Mouse (Mus musculus): ENCODE data around the gene Ccdc141. TPM values are rescaled to one million over a fixed set of nuclear protein-coding genes. Genes with fewer than 3 reads are reported as not detected.

Gene Ccdc141
- polyA plus RNA-seq, 1 experiment from 2014 or later: 18.4 TPM

DNA sequence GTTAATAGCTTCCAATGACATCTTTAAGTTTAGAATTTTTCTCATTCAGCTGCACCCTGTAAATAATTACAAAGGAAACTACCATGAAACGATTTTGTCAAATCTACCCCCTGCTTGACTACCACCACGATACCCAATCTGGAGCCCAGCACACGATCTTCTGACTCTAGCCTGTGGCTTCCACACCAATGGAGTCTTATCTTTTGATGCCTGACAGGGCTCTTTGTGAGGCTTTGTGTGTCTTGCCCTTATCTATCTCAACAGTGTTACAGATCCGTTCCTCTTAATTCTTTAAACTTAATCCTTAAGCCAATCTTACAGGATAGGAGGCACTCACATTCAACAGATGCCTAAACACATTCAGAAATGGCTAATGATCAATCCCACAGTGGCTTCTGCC lies 16.4 kb downstream of the Ccdc141 start:
- Histone ChIP-seq H3K36me3 (no peaks in the 10 kb centered on the region), H3K9ac (no peak overlapping the region), H3K4me2 (replicated peaks) (no peak overlapping the region), H3K4me1 (no peaks in the 10 kb centered on the region), H3K27ac (no peak overlapping the region), H3K9me3 (0 out of 2 replicates have a peak, but pooled peaks cover 3% of the 10 kb centered on the region), H3K27me3 (no peaks in the 10 kb centered on the region), H3K4me3 (no peak overlapping the region)
- no peak for ATAC-seq (ENCODE audit: low FRiP score, low read depth)
- WGBS: 73% methylated on average over 4 of the region's 4 CpGs

DNA sequence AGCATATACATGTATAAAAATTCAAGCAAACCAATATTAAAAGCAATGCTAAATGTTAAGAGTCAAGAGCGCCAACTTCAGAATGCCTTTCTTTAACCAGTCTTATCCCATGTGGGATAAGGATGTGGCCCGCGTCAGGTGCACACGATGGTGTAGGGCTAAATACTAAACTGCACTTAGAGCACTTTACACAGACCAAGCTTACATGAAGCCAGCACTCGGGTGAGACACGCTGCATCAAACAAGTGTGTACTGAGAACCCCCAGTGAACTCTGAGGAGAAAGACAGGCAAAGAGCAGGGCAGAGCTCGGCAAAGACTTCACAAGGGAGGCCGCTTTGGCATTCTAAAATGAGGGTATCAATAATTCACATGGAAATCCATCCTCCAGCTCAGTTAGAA lies 19.2 kb downstream of the Ccdc141 start:
- ATAC-seq (ENCODE audit: low FRiP score, low read depth): no peak
- no peaks in the 10 kb centered on the region for H3K36me3 ChIP-seq
- WGBS: 90% methylated on average over 8 of the region's 8 CpGs
- no peaks in the 10 kb centered on the region for H3K27me3 ChIP-seq
- H3K4me2 ChIP-seq (replicated peaks): no peak overlapping the region
- 0 out of 2 replicates have a peak, but pooled peaks cover under 1% of the 10 kb centered on the region for H3K9me3 ChIP-seq
- no peak overlapping the region for H3K9ac ChIP-seq
- no peaks in the 10 kb centered on the region for H3K4me1 ChIP-seq
- H3K27ac ChIP-seq: no peak overlapping the region
- no peak overlapping the region for H3K4me3 ChIP-seq

DNA sequence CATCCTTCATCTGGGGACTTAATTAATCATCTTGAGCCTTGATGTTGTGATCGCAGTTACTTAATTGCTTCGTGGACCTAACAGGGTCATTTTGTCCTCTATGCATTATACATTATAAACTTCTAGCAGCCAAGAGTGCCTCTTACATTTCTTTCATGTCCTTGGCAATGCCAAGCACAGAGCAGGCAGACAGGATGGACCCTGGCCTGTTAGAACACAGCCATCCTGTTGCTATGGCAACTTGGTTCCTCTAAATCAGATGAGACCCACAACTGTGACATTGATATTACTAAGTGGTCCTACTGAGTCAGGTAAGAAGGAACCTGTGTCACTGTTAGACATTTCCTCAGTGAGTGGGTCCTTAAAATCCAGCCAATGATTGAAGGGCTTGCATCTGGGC lies 20.9 kb downstream of the Ccdc141 start:
- ATAC-seq (ENCODE audit: low FRiP score, low read depth): no peak
- no peak overlapping the region for H3K9ac ChIP-seq
- H3K4me1 ChIP-seq: no peaks in the 10 kb centered on the region
- H3K4me3 ChIP-seq: no peak overlapping the region
- no peak overlapping the region for H3K4me2 ChIP-seq (replicated peaks)
- no peaks in the 10 kb centered on the region for H3K9me3 ChIP-seq
- H3K27me3 ChIP-seq: no peaks in the 10 kb centered on the region
- WGBS: 52% methylated on average over 2 of the region's 2 CpGs
- H3K27ac ChIP-seq: no peak overlapping the region
- H3K36me3 ChIP-seq: no peaks in the 10 kb centered on the region

DNA sequence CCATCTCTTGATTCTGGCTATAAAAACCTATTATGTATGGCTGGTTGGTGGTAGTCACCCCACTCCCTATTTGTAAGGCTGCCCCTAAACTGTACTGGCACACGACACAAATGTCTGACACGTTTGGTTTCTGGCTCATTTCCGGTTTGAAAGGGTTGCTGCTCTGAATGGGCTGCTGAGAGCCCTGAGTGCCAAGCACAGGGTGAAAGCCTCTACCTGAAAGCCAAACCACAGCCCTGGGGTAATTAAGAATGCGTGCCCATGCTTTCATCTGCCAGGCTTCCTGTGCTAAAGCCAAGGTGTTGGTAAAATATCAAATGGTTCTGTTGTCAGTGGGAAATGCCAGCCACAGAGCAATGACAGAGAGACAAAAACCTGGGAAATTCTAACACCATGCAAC lies 22.2 kb downstream of the Ccdc141 start:
- WGBS: 50% methylated on average over 4 of the region's 4 CpGs
- ATAC-seq (ENCODE audit: low FRiP score, low read depth): no peak

DNA sequence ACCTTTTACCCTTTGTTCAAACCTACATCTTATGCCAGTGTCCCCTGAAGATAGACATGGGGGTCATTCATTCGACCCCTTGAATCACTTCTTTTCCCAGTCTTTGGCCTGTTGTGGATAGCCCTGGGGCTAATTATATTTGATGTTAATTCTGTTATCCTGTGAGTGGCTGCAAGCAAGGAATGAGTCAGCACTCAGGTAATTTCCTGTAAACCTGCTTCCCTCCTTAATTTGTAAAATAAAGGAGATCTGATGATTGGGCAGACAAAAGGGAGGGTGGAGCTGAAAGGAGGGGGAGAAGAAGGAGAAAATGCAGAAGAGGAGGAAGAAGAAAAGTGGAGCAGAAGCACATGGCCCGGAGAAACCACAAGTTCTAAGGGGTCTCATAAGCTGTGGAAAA lies 23.5 kb downstream of the Ccdc141 start:
- Histone ChIP-seq H3K4me1 (0 out of 2 replicates have a peak, but pooled peaks cover 7% of the 10 kb centered on the region), H3K9ac (no peak overlapping the region), H3K27ac (no peak overlapping the region), H3K4me3 (no peak overlapping the region), H3K4me2 (replicated peaks) (no peak overlapping the region), H3K9me3 (no peaks in the 10 kb centered on the region), H3K27me3 (no peaks in the 10 kb centered on the region), H3K36me3 (no peaks in the 10 kb centered on the region)
- no peak for ATAC-seq (ENCODE audit: low FRiP score, low read depth)
- 79% methylated on average over 2 of the region's 2 CpGs for WGBS

More for the DNA sequence above, 22.2 kb downstream of the Ccdc141 start:
- Histone ChIP-seq H3K4me2 (replicated peaks) (no peak overlapping the region), H3K9me3 (no peaks in the 10 kb centered on the region), H3K4me3 (no peak overlapping the region), H3K27me3 (no peaks in the 10 kb centered on the region), H3K36me3 (no peaks in the 10 kb centered on the region), H3K4me1 (0 out of 2 replicates have a peak, but pooled peaks cover 7% of the 10 kb centered on the region), H3K27ac (no peak overlapping the region), H3K9ac (no peak overlapping the region)

DNA sequence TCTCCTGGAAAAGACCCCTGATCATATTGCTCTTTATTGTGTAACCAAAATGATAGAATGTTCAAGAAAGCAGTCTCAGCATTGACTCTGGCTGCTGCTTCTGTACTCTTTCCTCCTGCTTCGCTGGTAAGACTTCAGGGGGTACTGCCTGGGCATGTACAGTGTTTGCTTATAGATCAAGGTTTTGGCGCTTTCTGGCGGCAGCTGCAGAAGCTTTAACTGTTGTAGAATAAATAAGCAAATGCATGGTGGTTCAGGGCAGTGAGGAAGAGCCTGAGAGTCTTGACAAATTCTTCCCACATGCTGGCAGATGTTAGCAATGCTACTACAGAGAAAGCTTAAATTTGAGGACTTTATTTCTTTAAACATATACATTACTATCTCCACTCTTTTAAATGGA lies 24.1 kb downstream of the Ccdc141 start:
- no peaks in the 10 kb centered on the region for H3K9me3 ChIP-seq
- no peaks in the 10 kb centered on the region for H3K36me3 ChIP-seq
- no peak overlapping the region for H3K4me2 ChIP-seq (replicated peaks)
- ATAC-seq (ENCODE audit: low FRiP score, low read depth): no peak
- 0 out of 2 replicates have a peak, but pooled peaks cover 7% of the 10 kb centered on the region for H3K4me1 ChIP-seq
- H3K27me3 ChIP-seq: no peaks in the 10 kb centered on the region
- no peak overlapping the region for H3K9ac ChIP-seq
- H3K4me3 ChIP-seq: no peak overlapping the region
- no peak overlapping the region for H3K27ac ChIP-seq
- WGBS: 70% methylated on average over 3 of the region's 3 CpGs

DNA sequence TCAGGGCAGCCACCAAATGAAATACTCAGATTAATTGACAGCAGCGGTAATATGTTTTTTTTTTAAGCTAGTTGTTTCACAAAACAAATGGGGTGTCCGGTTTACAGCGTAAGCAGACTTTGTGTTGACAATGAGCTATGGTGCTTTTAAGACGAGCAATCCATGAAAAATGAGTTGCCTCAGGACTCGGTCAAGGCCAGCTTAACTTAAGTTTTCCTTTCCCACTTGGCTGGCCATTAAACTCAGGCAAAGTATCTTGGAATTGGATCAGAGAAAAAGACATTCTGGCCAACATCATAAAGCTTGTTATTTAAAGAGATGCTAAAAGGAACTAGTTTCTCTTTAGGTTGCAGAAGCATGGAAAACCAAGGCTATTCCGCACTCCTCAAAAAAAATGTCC lies 26.9 kb downstream of the Ccdc141 start:
- no peak for ATAC-seq (ENCODE audit: low FRiP score, low read depth)
- Histone ChIP-seq H3K36me3 (no peaks in the 10 kb centered on the region), H3K9ac (no peak overlapping the region), H3K4me3 (no peak overlapping the region), H3K4me1 (0 out of 2 replicates have a peak, but pooled peaks cover 7% of the 10 kb centered on the region), H3K27ac (no peak overlapping the region), H3K27me3 (no peaks in the 10 kb centered on the region), H3K9me3 (no peaks in the 10 kb centered on the region), H3K4me2 (replicated peaks) (no peak overlapping the region)
- WGBS: 60% methylated on average over 6 of the region's 6 CpGs

DNA sequence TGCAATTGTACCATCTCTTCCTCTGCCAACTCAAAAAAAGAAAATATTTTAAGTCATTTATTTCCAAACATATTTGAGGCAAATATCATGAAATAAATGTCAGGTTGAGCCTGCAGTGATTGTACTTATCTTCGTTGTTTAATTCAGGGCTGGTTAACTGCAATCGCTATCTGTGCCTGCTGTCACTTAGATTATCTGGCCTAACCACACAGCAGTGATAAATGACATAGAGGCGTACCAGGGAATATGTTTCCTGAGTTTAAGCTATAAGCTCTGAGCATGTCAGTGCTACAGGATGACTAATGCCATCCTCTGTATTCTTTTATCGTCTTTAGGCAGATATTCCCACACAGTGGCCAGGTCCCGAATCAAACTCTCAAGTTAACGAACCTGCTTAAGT lies 31.6 kb downstream of the Ccdc141 start:
- no peak for ATAC-seq (ENCODE audit: low FRiP score, low read depth)
- Histone ChIP-seq H3K4me3 (no peak overlapping the region), H3K36me3 (no peaks in the 10 kb centered on the region), H3K4me1 (0 out of 2 replicates have a peak, but pooled peaks cover 6% of the 10 kb centered on the region), H3K9me3 (no peaks in the 10 kb centered on the region), H3K4me2 (replicated peaks) (no peak overlapping the region), H3K9ac (no peak overlapping the region), H3K27ac (no peak overlapping the region), H3K27me3 (no peaks in the 10 kb centered on the region)
- WGBS: 87% methylated on average over 6 of the region's 6 CpGs

DNA sequence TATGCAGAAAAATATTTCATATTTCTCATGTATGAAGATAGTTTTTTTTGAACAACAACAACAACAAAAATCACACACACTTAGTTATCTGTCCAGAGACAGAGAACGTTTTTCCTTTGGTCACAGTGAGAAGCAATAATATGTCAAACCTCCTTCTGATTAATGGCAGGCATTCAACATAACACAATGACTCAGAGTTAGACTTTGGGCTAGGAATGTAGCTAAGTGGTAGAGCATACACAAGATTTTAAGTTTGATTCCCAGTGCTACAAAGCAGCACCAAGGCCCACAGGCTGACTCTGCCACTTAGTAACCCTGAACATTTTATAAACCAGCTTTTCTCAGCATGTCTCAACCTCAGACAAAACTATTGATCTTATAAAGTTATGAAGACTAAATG lies 35.5 kb downstream of the Ccdc141 start:
- H3K27ac ChIP-seq: no peak overlapping the region
- no peaks in the 10 kb centered on the region for H3K9me3 ChIP-seq
- H3K9ac ChIP-seq: no peak overlapping the region
- 56% methylated on average over 1 of the region's 1 CpGs for WGBS
- H3K4me1 ChIP-seq: no peaks in the 10 kb centered on the region
- H3K36me3 ChIP-seq: no peaks in the 10 kb centered on the region
- ATAC-seq (ENCODE audit: low FRiP score, low read depth): no peak
- H3K4me3 ChIP-seq: no peak overlapping the region
- H3K27me3 ChIP-seq: no peaks in the 10 kb centered on the region
- no peak overlapping the region for H3K4me2 ChIP-seq (replicated peaks)

DNA sequence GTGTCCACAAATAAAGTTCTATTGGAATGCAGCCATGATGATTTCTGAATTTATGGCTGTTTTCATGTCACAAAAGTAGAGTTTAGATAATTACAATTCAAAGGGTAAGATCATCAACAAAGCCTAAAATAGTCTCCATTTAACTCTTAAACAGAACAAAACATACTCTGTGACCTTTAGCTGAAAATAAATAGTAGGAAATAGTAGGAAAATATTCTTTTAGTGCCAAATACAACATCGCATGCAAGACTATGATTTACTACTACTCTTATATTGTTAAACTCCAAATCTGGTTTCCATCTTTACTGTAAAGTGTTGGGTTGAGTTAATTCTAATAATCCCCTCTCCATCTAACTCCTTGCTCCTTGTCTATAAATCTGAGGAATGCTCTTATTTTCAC lies 37.0 kb downstream of the Ccdc141 start:
- Histone ChIP-seq H3K4me3 (no peak overlapping the region), H3K9me3 (no peaks in the 10 kb centered on the region), H3K4me2 (replicated peaks) (no peak overlapping the region), H3K36me3 (no peaks in the 10 kb centered on the region), H3K27me3 (no peaks in the 10 kb centered on the region), H3K9ac (no peak overlapping the region), H3K4me1 (no peaks in the 10 kb centered on the region), H3K27ac (no peak overlapping the region)
- ATAC-seq (ENCODE audit: low FRiP score, low read depth): no peak
- WGBS: 96% methylated on average over 1 of the region's 1 CpGs

DNA sequence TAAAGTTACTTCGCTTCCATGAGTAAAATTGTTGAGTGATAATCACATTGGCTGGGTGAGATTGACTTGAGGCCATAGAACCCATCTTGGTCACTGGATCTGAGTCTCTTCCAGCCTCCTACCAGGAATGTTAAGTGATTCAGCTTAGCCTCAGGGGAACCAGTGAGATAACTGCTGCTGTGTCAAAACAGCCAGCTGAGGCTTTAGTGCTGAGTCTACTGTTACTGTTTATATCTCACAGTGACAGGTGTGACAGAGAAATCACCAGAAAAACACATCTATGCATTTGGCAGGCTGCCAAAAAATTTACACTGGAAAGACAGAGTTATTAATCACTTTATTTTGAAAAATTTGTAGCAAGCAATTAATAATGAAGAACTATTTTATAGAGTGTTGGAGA lies 43.5 kb downstream of the Ccdc141 start:
- no peaks in the 10 kb centered on the region for H3K27me3 ChIP-seq
- no peak overlapping the region for H3K4me3 ChIP-seq
- 83% methylated on average over 1 of the region's 1 CpGs for WGBS
- H3K27ac ChIP-seq: no peak overlapping the region
- H3K4me1 ChIP-seq: no peaks in the 10 kb centered on the region
- H3K9ac ChIP-seq: no peak overlapping the region
- no peaks in the 10 kb centered on the region for H3K36me3 ChIP-seq
- H3K4me2 ChIP-seq (replicated peaks): no peak overlapping the region
- no peak for ATAC-seq (ENCODE audit: low FRiP score, low read depth)
- no peaks in the 10 kb centered on the region for H3K9me3 ChIP-seq

DNA sequence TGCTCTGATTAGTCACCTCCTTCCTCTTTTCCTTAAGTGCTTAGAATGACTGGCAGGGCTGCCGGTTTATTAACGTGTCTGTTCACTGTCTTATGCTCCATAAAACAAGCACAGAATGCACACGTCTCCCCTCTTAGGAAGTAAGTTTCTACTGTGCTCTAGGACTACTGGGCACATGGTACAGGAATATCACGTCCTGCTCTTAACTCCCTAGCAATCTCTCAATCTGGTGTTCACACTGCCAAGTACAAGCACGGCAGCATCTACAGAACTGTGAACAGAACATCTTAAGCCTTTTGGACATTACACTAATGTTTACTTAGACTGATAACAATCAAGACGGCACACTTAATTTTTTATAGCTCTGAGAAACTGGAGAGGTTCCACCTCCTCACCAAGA lies 52.3 kb downstream of the Ccdc141 start:
- no peak overlapping the region for H3K9ac ChIP-seq
- H3K4me2 ChIP-seq (replicated peaks): no peak overlapping the region
- H3K36me3 ChIP-seq: no peaks in the 10 kb centered on the region
- no peak overlapping the region for H3K27ac ChIP-seq
- ATAC-seq (ENCODE audit: low FRiP score, low read depth): no peak
- H3K4me1 ChIP-seq: no peaks in the 10 kb centered on the region
- no peaks in the 10 kb centered on the region for H3K9me3 ChIP-seq
- WGBS: 62% methylated on average over 6 of the region's 6 CpGs
- no peaks in the 10 kb centered on the region for H3K27me3 ChIP-seq
- no peak overlapping the region for H3K4me3 ChIP-seq

DNA sequence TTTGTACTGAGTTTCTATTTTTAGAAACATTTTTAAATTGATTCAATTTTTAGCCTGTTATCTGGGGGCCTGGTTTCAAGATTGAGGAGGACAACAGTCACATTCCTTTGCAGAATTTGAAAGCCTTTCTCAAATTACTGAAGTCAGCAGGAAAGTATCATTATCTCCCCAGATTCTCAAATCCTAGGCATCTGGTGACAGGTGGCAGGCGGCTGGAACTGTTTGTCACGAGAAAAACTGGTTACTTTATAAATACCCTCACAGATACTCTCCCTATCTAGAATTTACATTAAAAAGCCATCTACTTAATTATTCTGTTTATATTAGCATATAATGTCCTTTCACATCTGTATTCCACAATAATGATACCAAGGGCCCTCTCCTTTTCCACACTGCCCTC lies 56.1 kb downstream of the Ccdc141 start:
- H3K9me3 ChIP-seq: no peaks in the 10 kb centered on the region
- WGBS: 49% methylated on average over 2 of the region's 2 CpGs
- H3K27ac ChIP-seq: no peak overlapping the region
- no peak overlapping the region for H3K4me3 ChIP-seq
- H3K4me2 ChIP-seq (replicated peaks): no peak overlapping the region
- no peaks in the 10 kb centered on the region for H3K4me1 ChIP-seq
- no peaks in the 10 kb centered on the region for H3K36me3 ChIP-seq
- no peaks in the 10 kb centered on the region for H3K27me3 ChIP-seq
- no peak for ATAC-seq (ENCODE audit: low FRiP score, low read depth)
- no peak overlapping the region for H3K9ac ChIP-seq
